Mouse (Mus musculus) MEL-GATA-1-ER (cell line): ENCODE data around the gene Plekha8.

Experiments used
- DNase-seq: peaks from one replicate; pipeline ENCODE4 v3.0.0-alpha.2; 2012; ENCODE audit warnings: low read depth; ENCODE audit errors: extremely low read depth

The Plekha8 gene

GRCm38 (mm10) chr6:54594469-54595329 lies at the start of gene Plekha8:
Gene Plekha8 (plus strand): TSS chr6:54595111.
- peak; percentile 58 for DNase-seq

DNA sequence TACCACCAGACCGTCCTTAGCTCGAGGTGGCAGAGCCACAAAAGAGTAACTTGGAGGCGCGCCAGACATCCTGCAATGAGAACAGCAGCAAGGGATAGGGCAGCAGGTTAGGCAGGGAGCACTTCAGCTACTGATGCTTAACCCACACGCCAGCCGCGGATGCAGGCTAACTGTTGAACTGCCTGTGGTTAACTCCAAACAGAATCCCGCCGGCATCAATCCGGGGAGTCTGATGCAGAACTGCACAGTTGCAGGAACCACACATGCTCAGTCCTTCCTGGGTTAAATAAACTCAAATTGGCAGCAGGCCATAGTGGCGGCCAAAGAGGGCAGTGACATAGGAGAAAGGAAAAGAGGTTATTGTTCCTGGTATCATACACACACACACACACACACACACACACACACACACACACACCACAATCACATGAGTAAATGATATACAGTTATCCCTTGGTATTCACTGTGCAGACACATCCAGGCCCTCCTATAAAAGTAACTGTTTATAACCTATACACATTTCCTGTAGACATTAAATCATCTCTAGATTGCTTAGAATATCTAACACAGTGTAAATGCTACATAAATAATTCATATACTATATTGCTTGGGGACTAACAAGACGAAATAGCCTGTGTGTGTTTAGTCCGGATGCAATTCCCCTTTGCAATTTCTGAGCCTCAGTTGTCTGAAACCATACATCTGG lies 46.4 kb upstream of the Plekha8 start:
- DNase-seq, result no peak

GRCm38 (mm10) chr6:54549311-54549710 lies 45.6 kb upstream of the Plekha8 start:
- no peak for DNase-seq

DNA sequence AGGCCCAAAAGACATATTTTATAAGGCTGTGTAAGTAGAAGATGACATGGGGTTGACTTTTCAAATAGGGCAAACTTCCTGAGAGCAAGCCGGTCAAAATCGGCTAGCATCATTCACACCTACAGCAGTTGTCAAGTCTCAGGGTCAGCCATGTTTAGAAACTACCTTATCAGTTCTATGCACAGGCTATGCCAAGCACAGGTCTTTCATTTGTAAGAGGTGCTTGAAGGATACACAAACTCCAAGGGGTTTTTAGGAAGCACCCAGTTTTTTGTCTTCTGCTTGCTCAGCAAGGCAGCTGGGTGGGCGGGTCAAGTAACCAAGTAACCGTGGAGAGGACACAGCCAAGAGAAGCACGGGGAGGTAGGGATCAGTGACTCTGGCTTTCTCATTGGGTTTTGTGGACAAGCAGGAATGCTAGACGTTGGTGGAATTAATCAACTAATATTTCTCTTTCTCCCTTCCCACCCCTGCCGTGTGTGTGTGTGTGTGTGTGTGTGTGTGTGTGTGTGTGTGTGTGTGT lies 44.0 kb upstream of the Plekha8 start:
- DNase-seq, result no peak

- DNase-seq, result no peak
These were observed 42.0 kb upstream of the Plekha8 start for GRCm38 (mm10) chr6:54552721-54553413.

DNA sequence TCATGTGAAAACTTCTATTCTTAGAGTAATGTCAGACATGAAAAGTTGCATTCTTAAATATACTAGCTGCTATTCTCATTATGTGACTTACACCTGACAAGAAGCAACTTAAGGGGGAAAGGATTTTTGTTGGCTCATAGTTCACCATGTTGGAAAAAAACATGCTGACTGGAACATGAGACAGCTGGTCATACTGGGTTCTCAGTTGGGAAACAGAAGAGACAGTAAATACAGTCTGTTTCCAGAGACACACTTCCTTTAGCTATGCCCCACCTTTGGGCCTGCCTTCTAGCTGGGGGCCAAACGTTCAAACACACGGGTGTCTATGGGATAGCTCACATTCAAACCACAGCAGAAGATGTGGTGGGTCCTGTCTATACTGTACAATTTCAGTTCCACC lies 41.3 kb upstream of the Plekha8 start:
- no peak for DNase-seq

DNA sequence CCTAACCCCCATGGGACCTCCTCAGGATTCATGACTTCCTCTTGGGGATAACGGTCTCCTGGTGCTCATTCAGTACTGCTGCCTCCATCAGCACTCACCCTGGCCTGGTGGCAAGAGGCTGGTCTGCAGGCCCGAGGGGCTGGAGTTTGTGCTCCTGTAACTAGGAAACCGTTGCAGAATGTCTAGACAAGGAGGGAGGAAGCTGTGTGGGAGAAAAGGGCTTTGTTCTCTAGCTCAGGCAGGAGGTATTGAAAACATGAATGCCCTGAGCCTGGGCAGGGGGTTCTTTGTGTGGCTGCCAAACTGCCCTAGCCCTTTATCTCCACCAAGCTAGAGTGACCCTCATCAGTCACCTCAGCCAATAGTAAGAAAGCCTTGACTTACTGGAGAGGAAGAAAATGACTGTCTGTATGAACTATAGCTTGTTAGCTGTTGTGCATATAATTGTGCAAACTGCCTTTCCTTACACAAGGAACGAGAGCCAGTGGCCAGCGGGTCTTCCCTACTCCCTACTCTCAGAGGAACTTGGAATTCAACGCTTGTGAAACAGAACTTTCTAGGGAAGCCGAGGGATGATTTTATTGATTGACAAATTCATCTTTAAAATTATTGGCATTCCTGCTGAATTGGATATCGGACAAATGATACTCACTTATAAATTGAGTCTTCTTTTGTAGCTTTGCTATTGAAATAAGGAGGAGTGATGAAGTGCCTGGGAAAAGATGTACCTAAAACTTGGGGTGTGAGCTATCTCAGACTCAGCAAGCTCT lies 40.4 kb upstream of the Plekha8 start:
- no peak for DNase-seq

GRCm38 (mm10) chr6:54555816-54556215 lies 39.1 kb upstream of the Plekha8 start:
- no peak for DNase-seq

GRCm38 (mm10) chr6:54557671-54558070 lies 37.2 kb upstream of the Plekha8 start:
- DNase-seq, result no peak

- no peak for DNase-seq
These were observed 36.4 kb upstream of the Plekha8 start for GRCm38 (mm10) chr6:54558466-54558865.

- DNase-seq, result no peak
These were observed 32.7 kb upstream of the Plekha8 start for GRCm38 (mm10) chr6:54562018-54562809.

- no peak for DNase-seq
These were observed 31.4 kb upstream of the Plekha8 start for GRCm38 (mm10) chr6:54563561-54563960.

- peak; percentile 40 for DNase-seq
These were observed 30.4 kb upstream of the Plekha8 start for GRCm38 (mm10) chr6:54564506-54564991.

DNA sequence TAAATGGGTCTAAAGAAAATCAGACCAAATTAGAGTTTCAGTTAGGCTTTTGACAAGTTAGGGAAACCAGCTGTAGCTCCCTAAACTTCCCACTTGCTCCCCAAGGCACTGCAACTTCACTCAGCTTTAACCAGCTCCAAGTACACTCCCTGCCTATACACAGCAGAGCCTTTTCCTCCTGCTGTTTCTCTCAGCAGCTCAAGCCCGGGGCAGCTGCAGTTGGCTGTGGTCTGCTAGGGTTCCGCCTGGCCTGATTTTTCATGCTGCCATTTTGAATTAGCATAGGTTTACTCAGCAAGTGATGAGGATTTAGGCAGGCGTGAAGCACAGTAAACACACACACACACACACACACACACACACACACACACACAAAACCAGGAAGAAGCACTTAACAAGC lies 29.9 kb upstream of the Plekha8 start:
- no peak for DNase-seq

DNA sequence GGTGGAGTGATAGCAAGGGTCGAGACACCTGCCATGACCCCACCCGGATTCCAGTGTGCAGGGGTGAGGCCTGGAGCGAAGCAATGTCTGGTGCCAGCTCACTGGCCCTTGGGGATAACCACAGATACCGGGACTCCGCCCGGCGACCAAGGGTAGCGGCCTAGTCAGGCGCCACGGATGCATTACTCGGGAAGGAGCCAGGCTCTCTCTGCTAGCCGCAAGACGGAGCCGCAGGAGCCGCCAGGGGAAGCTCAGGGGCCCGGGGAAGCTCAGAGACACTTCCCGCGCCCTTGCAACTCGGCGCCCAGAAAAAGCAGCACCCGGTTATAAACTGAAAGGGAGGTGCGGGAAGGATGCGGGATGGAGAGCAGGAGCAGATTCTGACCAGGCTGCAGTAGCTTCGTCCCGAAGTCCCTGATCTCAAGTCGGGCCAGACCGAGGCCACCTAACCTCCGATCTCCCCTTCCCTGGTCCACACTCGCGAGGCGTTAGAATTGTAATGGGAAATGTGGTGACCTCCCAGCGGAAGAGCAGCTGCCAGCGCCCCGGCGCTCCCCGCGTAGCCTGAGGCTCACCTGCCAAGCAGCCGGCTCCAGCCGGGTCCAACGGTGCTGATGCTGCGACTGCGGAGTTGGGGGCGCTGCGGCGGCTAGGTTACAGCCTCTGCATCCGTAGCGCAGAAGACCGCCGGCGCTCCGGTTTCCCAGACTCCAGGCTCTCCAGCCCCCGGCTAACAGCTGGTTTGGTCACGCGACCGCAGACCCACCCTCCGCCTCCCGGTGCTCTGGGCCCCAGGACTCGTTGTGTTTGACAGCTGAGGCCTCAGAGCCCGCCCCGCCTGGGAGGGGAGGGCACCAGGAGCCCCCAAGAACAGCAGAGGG lies 29.0 kb upstream of the Plekha8 start, which contains the start of gene Scrn1:
Gene Scrn1, minus strand, starts transcription at position 825 of the 881 bp plus-strand sequence.
- DNase-seq, result no peak

DNA sequence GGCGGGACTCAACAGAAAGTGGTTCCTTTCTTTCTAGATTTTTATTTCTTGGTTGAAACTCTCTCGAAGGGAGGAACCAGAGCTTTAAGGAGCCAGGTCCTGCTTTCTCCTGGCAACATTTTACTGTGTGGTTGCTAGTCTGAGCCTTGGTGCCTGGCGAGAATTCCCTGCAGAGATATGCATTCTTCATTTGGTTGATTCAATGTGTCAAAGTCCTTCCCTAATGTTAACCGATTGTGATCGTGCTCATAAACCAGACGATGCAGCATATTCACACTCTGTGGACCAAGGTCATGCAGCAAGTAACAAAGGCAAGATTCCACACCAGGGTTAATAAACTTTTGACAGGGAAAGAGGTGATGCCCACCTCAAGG lies 28.4 kb upstream of the Plekha8 start:
- DNase-seq, result no peak

GRCm38 (mm10) chr6:54569776-54570175 lies 25.1 kb upstream of the Plekha8 start:
- DNase-seq, result no peak

GRCm38 (mm10) chr6:54573218-54573955 lies 21.5 kb upstream of the Plekha8 start:
- no peak for DNase-seq
